Comparison of ENCODE assay signal across 8 mouse cellular contexts in the genomic region with DNA sequence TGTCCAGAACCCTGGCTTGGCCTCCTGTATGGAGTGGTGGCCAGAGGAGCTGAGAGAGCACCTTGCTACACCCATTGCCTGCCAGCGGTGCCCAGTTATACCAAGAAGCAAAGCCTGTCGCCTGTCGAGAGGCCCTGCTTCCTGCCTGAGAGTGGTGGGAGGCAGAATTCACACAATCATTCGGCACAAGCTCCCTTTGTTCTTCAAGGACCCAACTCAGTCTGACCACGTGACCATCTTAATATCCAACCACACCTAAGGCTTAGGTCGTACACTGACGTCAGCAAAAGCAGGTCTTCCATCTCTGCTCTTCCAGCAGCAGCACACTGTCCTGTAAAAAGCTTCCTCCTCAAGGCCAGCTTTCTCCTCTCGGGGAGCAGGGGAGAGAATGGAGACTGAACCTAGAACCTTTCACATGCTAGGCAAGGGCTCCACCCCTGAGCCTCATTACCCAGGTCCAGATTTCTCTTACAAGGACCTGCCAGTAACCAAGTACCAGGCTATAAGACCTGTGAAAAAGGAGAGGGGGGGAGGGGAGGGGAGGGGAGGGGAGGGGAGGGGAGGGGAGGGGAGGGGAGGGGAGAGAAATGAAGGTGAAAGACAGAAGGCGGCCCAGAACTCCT. TPM values are rescaled to one million over a fixed set of nuclear protein-coding genes. Genes with fewer than 3 reads are reported as not detected.
DNase-seq lines count a peak whose midpoint lies in the region; ATAC-seq and TF ChIP-seq lines count a peak whose summit lies in the region.

No protein-coding gene starts in this region.

- ATAC-seq in heart, embryonic 12.5 days (ENCODE audit: insufficient number of reproducible peaks, low FRiP score) = no peak
- ATAC-seq in intestine, embryonic 15.5 days = no peak
- ATAC-seq in midbrain, embryonic 16.5 days = no peak
- ATAC-seq in megakaryocyte progenitor cell, adult 5-6 weeks (replicated peaks; ENCODE audit: poor library complexity) = no peak

- H3K4me3 ChIP-seq in heart, embryonic 12.5 days = no peak overlapping the region
- 0 out of 2 replicates have a peak overlapping the region, but pooled peaks have one; percentile 3 for H3K4me3 ChIP-seq in bone marrow macrophage, adult 2 months (ENCODE audit: insufficient read depth, low read length)
- no peak overlapping the region for H3K4me3 ChIP-seq in intestine, embryonic 15.5 days (replicated peaks)
- H3K4me3 ChIP-seq in midbrain, embryonic 16.5 days (ENCODE audit: low read depth, low read length) = no peak overlapping the region

- no peaks in the 10 kb centered on the region for H3K27me3 ChIP-seq in heart, embryonic 12.5 days (replicated peaks)
- no peaks in the 10 kb centered on the region for H3K27me3 ChIP-seq in intestine, embryonic 15.5 days (replicated peaks)
- no peaks in the 10 kb centered on the region for H3K27me3 ChIP-seq in midbrain, embryonic 16.5 days (ENCODE audit: control insufficient read depth, insufficient read depth, low read depth, low read length)

- no peaks in the 10 kb centered on the region for H3K9me3 ChIP-seq in heart, embryonic 12.5 days (replicated peaks)
- H3K9me3 ChIP-seq in intestine, embryonic 15.5 days = no peaks in the 10 kb centered on the region
- no peaks in the 10 kb centered on the region for H3K9me3 ChIP-seq in midbrain, embryonic 16.5 days (replicated peaks; ENCODE audit: control insufficient read depth, low read length, poor library complexity, severe bottlenecking)

- intact Hi-C loops in heart, postnatal 10 days (cut with DNase I) = no loop called here

- H3K4me2 ChIP-seq in heart, embryonic 12.5 days = no peak overlapping the region
- H3K4me2 ChIP-seq in intestine, embryonic 15.5 days (replicated peaks) = 0 out of 2 replicates have a peak overlapping the region, but pooled peaks have one; percentile 9
- no peak overlapping the region for H3K4me2 ChIP-seq in midbrain, embryonic 16.5 days (ENCODE audit: low read length)

- no peak for DNase-seq in heart, postnatal 10 days
- no peak for DNase-seq in adrenal gland, adult 8-10 months
- DNase-seq in layer of hippocampus, adult 18-20 months (ENCODE audit: low spot score in 2 of 2) = no peak

- H3K36me3 ChIP-seq in heart, embryonic 12.5 days = no peaks in the 10 kb centered on the region
- no peaks in the 10 kb centered on the region for H3K36me3 ChIP-seq in intestine, embryonic 15.5 days
- H3K36me3 ChIP-seq in midbrain, embryonic 16.5 days (ENCODE audit: control insufficient read depth, insufficient read depth, low read length) = no peaks in the 10 kb centered on the region

- peaks cover 60% of the 10 kb centered on the region for H3K4me1 ChIP-seq in heart, embryonic 12.5 days (replicated peaks)
- peaks cover 53% of the 10 kb centered on the region for H3K4me1 ChIP-seq in bone marrow macrophage, adult 2 months (ENCODE audit: control insufficient read depth, insufficient read depth, low read length)
- peaks cover 44% of the 10 kb centered on the region for H3K4me1 ChIP-seq in intestine, embryonic 15.5 days (replicated peaks)
- H3K4me1 ChIP-seq in midbrain, embryonic 16.5 days (ENCODE audit: control insufficient read depth, insufficient read depth, low read length) = peaks cover 30% of the 10 kb centered on the region

- H3K27ac ChIP-seq in heart, embryonic 12.5 days (ENCODE audit: poor library complexity, severe bottlenecking) = peak overlapping the region; percentile 34; the same call in 1 of the 2 replicates
- H3K27ac ChIP-seq in bone marrow macrophage, adult 2 months (ENCODE audit: insufficient read depth, low read depth, low read length) = peak overlapping the region; percentile 68
- peak overlapping the region; percentile 95 for H3K27ac ChIP-seq in intestine, embryonic 15.5 days
- H3K27ac ChIP-seq in midbrain, embryonic 16.5 days (ENCODE audit: low read length) = peak overlapping the region; percentile 97

- 33% methylated on average over 9 of the region's 9 CpGs for WGBS in heart, embryonic 12.5 days
- WGBS in intestine, embryonic 15.5 days = 25% methylated on average over 9 of the region's 9 CpGs
- 30% methylated on average over 9 of the region's 9 CpGs for WGBS in midbrain, embryonic 16.5 days

- TF ChIP-seq CTCF in bone marrow macrophage, adult 2 months (IDR thresholded peaks at IDR 0.05; ENCODE audit: low read depth, low read length) = no peak

- H3K9ac ChIP-seq in heart, embryonic 12.5 days = no peak overlapping the region
- no peak overlapping the region for H3K9ac ChIP-seq in intestine, embryonic 15.5 days
- no peak overlapping the region for H3K9ac ChIP-seq in midbrain, embryonic 16.5 days (ENCODE audit: low read depth, low read length)

- no peak for TF ChIP-seq POLR2A in bone marrow macrophage, adult 2 months (IDR thresholded peaks at IDR 0.05; ENCODE audit: borderline replicate concordance, low read depth, low read length)

RNA-seq across cellular contexts. Expression of gene Scd2, which starts 10.8 kb away (rescaled TPM):
- polyA plus RNA-seq in heart, embryonic 12.5 days (2016; fragmentation: Nextera tagmentation; extraction: Ambion mirVana) = 216 and 231 TPM in 2 replicates
- 10 to 100 TPM; 30.3 to 34.6 TPM for total RNA-seq in heart, postnatal 10 days (2021)
- 6.7 and 7.7 TPM in 2 replicates for polyA plus RNA-seq in bone marrow macrophage, adult 2 months (2012; ENCODE audit: insufficient read depth, insufficient read length, missing spikeins)
- polyA plus RNA-seq in intestine, embryonic 15.5 days (2015; fragmentation: Nextera tagmentation; extraction: Ambion mirVana) = 417 and 432 TPM in 2 replicates
- polyA plus RNA-seq in midbrain, embryonic 16.5 days (2015; fragmentation: Nextera tagmentation; extraction: Ambion mirVana) = 281 and 311 TPM in 2 replicates
- total RNA-seq in adrenal gland, adult 8-10 months (2022) = 1,000 to 10,000 TPM in 3 of 4 experiments, 100 to 1,000 TPM in 1; 965 to 1,225 (median 1,109) TPM
- 95.4 and 101 TPM in 2 replicates for total RNA-seq in megakaryocyte progenitor cell, adult 5-6 weeks (2015)
- 88.5 and 107 TPM in 2 replicates for total RNA-seq in megakaryocyte progenitor cell, adult 5-6 weeks (2017)
- total RNA-seq in layer of hippocampus, adult 18-20 months (2021) = 100 to 1,000 TPM; 656 to 658 TPM

RNA-seq across cellular contexts. Expression of gene Scd4, which starts 50.2 kb away (rescaled TPM):
- polyA plus RNA-seq in heart, embryonic 12.5 days (2016; fragmentation: Nextera tagmentation; extraction: Ambion mirVana) = 0.29 and 0.42 TPM in 2 replicates
- total RNA-seq in heart, postnatal 10 days (2021) = 10 to 100 TPM; 44.0 to 67.2 TPM
- not detected in 2 replicates for polyA plus RNA-seq in bone marrow macrophage, adult 2 months (2012; ENCODE audit: insufficient read depth, insufficient read length, missing spikeins)
- 0.10 and 0.19 TPM in 2 replicates for polyA plus RNA-seq in intestine, embryonic 15.5 days (2015; fragmentation: Nextera tagmentation; extraction: Ambion mirVana)
- polyA plus RNA-seq in midbrain, embryonic 16.5 days (2015; fragmentation: Nextera tagmentation; extraction: Ambion mirVana) = 0.18 and 0.19 TPM in 2 replicates
- 1 to 10 TPM; 4.5 to 7.6 (median 6.6) TPM for total RNA-seq in adrenal gland, adult 8-10 months (2022)
- 0.35 TPM in 1 of 2 replicates, not detected in the other for total RNA-seq in megakaryocyte progenitor cell, adult 5-6 weeks (2015)
- total RNA-seq in megakaryocyte progenitor cell, adult 5-6 weeks (2017) = not detected in 2 replicates
- 1 to 10 TPM; 2.2 to 2.4 TPM for total RNA-seq in layer of hippocampus, adult 18-20 months (2021)

Comparison
In these comparisons a context has a peak if more than half of its experiments do, and no peak if none do; other contexts are left out.
1. H3K27ac ChIP-seq: peak in every context shown above with its lines; median percentile 97 in midbrain, embryonic 16.5 days; 95 in intestine, embryonic 15.5 days; 68 in bone marrow macrophage, adult 2 months; 34 in heart, embryonic 12.5 days.
2. RNA of gene Scd2, which starts 10.8 kb away (total RNA-seq): 965 to 1,225 TPM in adrenal gland, adult 8-10 months and 656 to 658 TPM in layer of hippocampus, adult 18-20 months; 88.5 to 107 TPM in megakaryocyte progenitor cell, adult 5-6 weeks and 30.3 to 34.6 TPM in heart, postnatal 10 days; every median in the first group is over 4 times any median in the second.
3. RNA of gene Scd4, which starts 50.2 kb away (total RNA-seq): 44.0 to 67.2 TPM in heart, postnatal 10 days; 4.5 to 7.6 TPM in adrenal gland, adult 8-10 months, 2.2 to 2.4 TPM in layer of hippocampus, adult 18-20 months and 0.35 TPM in megakaryocyte progenitor cell, adult 5-6 weeks; every median in the first group is over 4 times any median in the second.